Mouse (Mus musculus): ENCODE measurements around the gene Pdzrn3. TPM values are rescaled to one million over a fixed set of nuclear protein-coding genes. Genes with fewer than 3 reads are reported as not detected.
A peak's percentile ranks its signal among the peaks of the same experiment; 100 is the strongest.

Gene Pdzrn3
- polyA plus RNA-seq, 1 experiment from 2014 or later = 18.9 TPM

DNA sequence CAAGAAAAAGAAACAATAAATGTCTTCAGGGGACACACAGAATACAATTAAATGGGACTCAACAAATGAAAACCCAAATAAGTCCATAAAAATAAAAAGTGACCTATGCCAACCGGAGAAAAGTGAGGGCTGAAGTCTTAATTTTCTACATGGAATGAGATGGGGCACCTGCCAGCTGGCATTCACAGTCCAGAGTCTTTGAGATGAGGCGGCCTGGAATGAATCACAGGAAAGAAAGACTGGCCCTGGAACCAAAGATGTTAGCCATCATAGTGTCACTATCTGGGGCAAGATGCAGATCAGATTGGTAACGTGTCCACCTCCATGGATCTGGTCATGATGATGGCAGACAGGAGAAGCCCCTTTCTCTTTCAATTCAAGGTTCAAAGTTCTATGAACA lies 50.5 kb downstream of the Pdzrn3 start:
- no peak for ATAC-seq
- Histone ChIP-seq H3K4me1 (ENCODE audit: control insufficient read depth, insufficient read depth, low read depth, low read length) (no peaks in the 10 kb centered on the region; the same call in 1 of the 2 replicates), H3K4me2 (ENCODE audit: low read length) (no peak overlapping the region), H3K9me3 (ENCODE audit: control insufficient read depth, low read length) (no peaks in the 10 kb centered on the region), H3K9ac (ENCODE audit: low read depth, low read length) (no peak overlapping the region), H3K36me3 (ENCODE audit: control insufficient read depth, insufficient read depth, low read length) (no peaks in the 10 kb centered on the region), H3K4me3 (ENCODE audit: low read length) (no peak overlapping the region), H3K27me3 (replicated peaks; ENCODE audit: control insufficient read depth, insufficient read depth, low read length) (no peaks in the 10 kb centered on the region), H3K27ac (ENCODE audit: low read depth, low read length) (no peak overlapping the region)
- WGBS = 86% methylated on average over 3 of the region's 3 CpGs

DNA sequence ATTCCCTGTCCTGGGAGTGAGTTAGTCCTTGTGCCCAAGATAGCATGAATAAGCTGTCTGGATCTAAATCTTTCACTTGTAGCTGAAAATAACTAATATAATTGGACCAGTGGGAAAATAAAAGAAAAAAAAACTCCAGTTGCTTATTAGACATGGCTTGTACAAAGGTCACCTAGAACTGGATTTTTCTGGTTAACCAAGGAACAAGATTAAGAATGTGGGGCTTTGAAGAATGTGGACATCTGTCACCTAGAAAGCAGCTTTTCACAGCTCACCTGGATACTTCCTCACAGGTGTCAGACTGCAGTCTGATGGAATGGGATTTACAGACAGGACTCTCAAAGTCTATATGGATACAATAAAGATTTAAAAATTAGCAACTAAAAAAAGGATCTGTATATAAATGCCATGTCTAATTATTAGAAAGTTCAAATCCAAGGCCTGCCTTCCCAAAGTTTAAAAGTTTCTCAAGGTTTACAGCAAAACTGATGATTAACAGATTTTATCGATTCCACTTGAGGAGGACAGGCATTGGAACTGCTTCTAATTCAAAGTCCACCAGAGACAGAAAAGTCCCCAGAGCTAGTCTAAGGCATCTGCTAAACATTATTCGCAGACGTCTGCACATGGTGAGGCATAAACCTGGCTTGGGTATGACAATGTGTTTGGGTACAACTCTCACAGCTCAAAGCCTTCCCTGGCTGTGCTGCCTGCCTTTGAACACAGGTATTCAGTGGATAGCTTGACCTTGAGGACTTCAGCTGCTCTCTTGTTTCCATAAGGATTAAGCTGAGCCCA lies 51.7 kb downstream of the Pdzrn3 start:
- Histone ChIP-seq H3K27ac (ENCODE audit: low read depth, low read length) (no peak overlapping the region), H3K4me3 (ENCODE audit: low read length) (no peak overlapping the region), H3K36me3 (ENCODE audit: control insufficient read depth, insufficient read depth, low read length) (no peaks in the 10 kb centered on the region), H3K9me3 (ENCODE audit: control insufficient read depth, low read length) (no peaks in the 10 kb centered on the region), H3K27me3 (replicated peaks; ENCODE audit: control insufficient read depth, insufficient read depth, low read length) (no peaks in the 10 kb centered on the region), H3K4me1 (ENCODE audit: control insufficient read depth, insufficient read depth, low read depth, low read length) (no peaks in the 10 kb centered on the region; the same call in 1 of the 2 replicates), H3K4me2 (ENCODE audit: low read length) (no peak overlapping the region), H3K9ac (ENCODE audit: low read depth, low read length) (no peak overlapping the region)
- WGBS = 84% methylated on average over 3 of the region's 3 CpGs
- no peak for ATAC-seq

DNA sequence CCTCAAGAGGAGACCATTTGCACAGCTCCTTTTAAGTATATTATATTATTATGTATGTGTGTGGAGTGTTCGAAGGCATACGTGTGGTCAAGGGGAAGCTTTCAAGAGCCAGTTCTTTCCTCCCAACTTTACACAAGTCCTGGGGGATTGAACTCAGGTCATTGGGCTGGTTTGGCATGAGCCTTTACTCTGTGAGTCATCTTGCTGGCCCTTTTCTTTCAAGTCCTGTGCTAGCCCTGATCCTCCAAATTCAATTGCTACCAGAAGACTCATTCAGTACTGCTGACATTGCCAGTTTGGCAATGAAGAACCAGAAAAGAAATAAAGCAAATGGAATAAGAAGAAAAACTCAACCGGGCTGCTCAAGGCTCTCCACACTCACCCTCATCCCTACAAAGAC lies 55.1 kb downstream of the Pdzrn3 start:
- no peaks in the 10 kb centered on the region for H3K36me3 ChIP-seq (ENCODE audit: control insufficient read depth, insufficient read depth, low read length)
- no peaks in the 10 kb centered on the region; the same call in 1 of the 2 replicates for H3K4me1 ChIP-seq (ENCODE audit: control insufficient read depth, insufficient read depth, low read depth, low read length)
- no peak overlapping the region for H3K4me3 ChIP-seq (ENCODE audit: low read length)
- no peak overlapping the region for H3K27ac ChIP-seq (ENCODE audit: low read depth, low read length)
- WGBS = 98% methylated on average over 3 of the region's 3 CpGs
- H3K9ac ChIP-seq (ENCODE audit: low read depth, low read length) = no peak overlapping the region
- no peaks in the 10 kb centered on the region for H3K27me3 ChIP-seq (replicated peaks; ENCODE audit: control insufficient read depth, insufficient read depth, low read length)
- ATAC-seq = no peak
- no peaks in the 10 kb centered on the region for H3K9me3 ChIP-seq (ENCODE audit: control insufficient read depth, low read length)
- H3K4me2 ChIP-seq (ENCODE audit: low read length) = no peak overlapping the region

DNA sequence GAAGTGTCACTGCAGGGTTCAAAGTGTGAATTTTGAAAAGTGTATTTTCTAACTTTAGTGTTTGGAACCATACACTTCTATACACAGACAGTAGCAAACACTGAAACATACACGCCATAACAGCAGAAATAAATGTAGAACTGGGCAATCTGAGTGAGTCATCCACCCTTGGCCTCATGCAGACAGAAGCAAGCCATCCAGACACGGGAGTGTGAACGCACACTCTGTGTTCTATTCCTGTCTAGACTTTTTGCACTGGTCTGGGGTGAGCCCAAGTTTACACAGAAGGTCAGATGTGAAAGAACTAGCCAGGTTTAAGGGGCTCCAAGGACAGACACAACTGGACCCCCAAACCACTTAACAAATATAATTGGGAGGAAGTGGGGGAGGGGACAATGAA lies 57.3 kb downstream of the Pdzrn3 start:
- no peak for ATAC-seq
- H3K4me2 ChIP-seq (ENCODE audit: low read length) = no peak overlapping the region
- H3K27ac ChIP-seq (ENCODE audit: low read depth, low read length) = no peak overlapping the region
- H3K4me1 ChIP-seq (ENCODE audit: control insufficient read depth, insufficient read depth, low read depth, low read length) = no peaks in the 10 kb centered on the region; the same call in 1 of the 2 replicates
- no peaks in the 10 kb centered on the region for H3K27me3 ChIP-seq (replicated peaks; ENCODE audit: control insufficient read depth, insufficient read depth, low read length)
- no peaks in the 10 kb centered on the region for H3K9me3 ChIP-seq (ENCODE audit: control insufficient read depth, low read length)
- 93% methylated on average over 3 of the region's 3 CpGs for WGBS
- H3K4me3 ChIP-seq (ENCODE audit: low read length) = no peak overlapping the region
- H3K36me3 ChIP-seq (ENCODE audit: control insufficient read depth, insufficient read depth, low read length) = no peaks in the 10 kb centered on the region
- no peak overlapping the region for H3K9ac ChIP-seq (ENCODE audit: low read depth, low read length)

DNA sequence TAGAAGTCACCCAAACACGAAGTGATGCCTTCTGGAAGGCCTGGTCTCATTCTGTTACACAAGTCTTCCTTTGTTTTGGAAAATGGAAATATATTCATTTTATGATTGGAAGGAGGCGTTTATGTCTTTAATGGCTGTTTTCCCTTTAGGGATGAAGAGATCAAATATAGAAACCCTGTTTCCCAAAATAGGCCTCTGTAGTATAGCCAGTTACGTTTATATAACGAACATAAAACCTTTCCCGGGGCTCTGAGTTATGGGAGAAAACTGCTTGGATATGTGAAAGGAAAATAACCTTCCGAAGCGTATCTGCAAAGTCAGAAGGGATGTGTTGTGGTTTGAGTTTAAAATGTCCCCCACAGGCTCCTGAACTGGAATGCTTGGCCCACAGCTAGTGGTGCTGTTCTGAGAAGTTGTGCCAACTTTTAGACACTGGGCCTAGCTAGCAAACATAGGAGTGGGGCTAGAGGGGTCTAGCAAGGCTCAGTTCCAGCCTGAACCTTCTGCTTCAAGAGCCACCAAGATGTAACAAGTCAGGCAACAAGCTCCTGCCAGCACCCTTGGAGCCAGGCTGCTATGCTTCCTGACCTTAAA lies 58.2 kb downstream of the Pdzrn3 start:
- Histone ChIP-seq H3K27ac (ENCODE audit: low read depth, low read length) (no peak overlapping the region), H3K4me1 (ENCODE audit: control insufficient read depth, insufficient read depth, low read depth, low read length) (no peaks in the 10 kb centered on the region), H3K9ac (ENCODE audit: low read depth, low read length) (no peak overlapping the region), H3K4me2 (ENCODE audit: low read length) (no peak overlapping the region), H3K27me3 (replicated peaks; ENCODE audit: control insufficient read depth, insufficient read depth, low read length) (no peaks in the 10 kb centered on the region), H3K36me3 (ENCODE audit: control insufficient read depth, insufficient read depth, low read length) (no peaks in the 10 kb centered on the region), H3K9me3 (ENCODE audit: control insufficient read depth, low read length) (no peaks in the 10 kb centered on the region), H3K4me3 (ENCODE audit: low read length) (no peak overlapping the region)
- ATAC-seq = no peak
- 75% methylated on average over 7 of the region's 7 CpGs for WGBS

DNA sequence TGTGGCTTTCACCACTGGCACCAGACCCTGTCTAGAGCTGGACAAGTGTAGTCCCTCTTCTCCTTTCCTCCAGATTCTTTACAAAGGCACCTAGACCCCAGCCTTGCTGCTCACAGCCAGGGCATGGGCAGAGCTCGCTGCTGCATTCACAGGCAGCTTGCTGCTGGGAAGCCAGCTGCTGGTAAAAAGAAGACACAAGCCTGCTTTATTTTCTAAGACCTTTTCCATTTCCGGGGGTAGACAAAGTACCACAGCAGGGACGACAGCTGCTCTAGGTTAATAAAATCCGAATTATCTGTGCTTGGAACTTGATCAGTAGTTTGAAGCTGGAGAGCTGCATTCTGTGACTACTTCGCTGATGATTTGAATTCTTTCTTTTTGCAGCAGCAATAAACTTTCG lies 59.2 kb downstream of the Pdzrn3 start:
- H3K27ac ChIP-seq (ENCODE audit: low read depth, low read length) = no peak overlapping the region
- WGBS = 33% methylated on average over 6 of the region's 6 CpGs
- H3K36me3 ChIP-seq (ENCODE audit: control insufficient read depth, insufficient read depth, low read length) = no peaks in the 10 kb centered on the region

DNA sequence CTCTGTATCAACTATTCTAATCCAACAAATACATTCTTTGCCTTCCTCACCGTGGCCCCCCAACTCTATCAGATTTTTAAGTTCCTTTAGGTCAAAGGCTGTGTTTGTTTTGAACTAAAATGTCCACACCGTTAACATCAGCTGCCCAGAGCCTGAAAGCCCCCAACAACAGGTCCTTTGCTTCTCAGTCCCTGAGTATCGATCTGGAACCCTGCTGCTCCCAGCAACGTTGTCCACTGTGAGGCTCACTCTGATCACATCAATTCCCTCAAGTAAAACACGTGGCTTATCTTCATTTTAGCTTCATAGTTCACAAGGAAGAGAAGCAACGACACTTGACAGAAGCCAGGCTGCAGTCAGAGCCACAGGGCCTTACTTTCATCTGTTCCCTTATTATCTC lies 66.3 kb downstream of the Pdzrn3 start:
- Histone ChIP-seq H3K9me3 (ENCODE audit: control insufficient read depth, low read length) (no peaks in the 10 kb centered on the region), H3K36me3 (ENCODE audit: control insufficient read depth, insufficient read depth, low read length) (no peaks in the 10 kb centered on the region), H3K4me3 (ENCODE audit: low read length) (no peak overlapping the region), H3K4me2 (ENCODE audit: low read length) (no peak overlapping the region), H3K27ac (ENCODE audit: low read depth, low read length) (no peak overlapping the region), H3K9ac (ENCODE audit: low read depth, low read length) (no peak overlapping the region), H3K4me1 (ENCODE audit: control insufficient read depth, insufficient read depth, low read depth, low read length) (peaks cover 4% of the 10 kb centered on the region), H3K27me3 (replicated peaks; ENCODE audit: control insufficient read depth, insufficient read depth, low read length) (no peaks in the 10 kb centered on the region)
- WGBS = 59% methylated on average over 6 of the region's 6 CpGs
- no peak for ATAC-seq

More for the DNA sequence above, 59.2 kb downstream of the Pdzrn3 start:
- no peak overlapping the region for H3K9ac ChIP-seq (ENCODE audit: low read depth, low read length)
- no peak overlapping the region for H3K4me2 ChIP-seq (ENCODE audit: low read length)
- no peak overlapping the region for H3K4me3 ChIP-seq (ENCODE audit: low read length)
- no peaks in the 10 kb centered on the region for H3K4me1 ChIP-seq (ENCODE audit: control insufficient read depth, insufficient read depth, low read depth, low read length)
- no peaks in the 10 kb centered on the region for H3K9me3 ChIP-seq (ENCODE audit: control insufficient read depth, low read length)
- H3K27me3 ChIP-seq (replicated peaks; ENCODE audit: control insufficient read depth, insufficient read depth, low read length) = no peaks in the 10 kb centered on the region
- ATAC-seq = no peak

DNA sequence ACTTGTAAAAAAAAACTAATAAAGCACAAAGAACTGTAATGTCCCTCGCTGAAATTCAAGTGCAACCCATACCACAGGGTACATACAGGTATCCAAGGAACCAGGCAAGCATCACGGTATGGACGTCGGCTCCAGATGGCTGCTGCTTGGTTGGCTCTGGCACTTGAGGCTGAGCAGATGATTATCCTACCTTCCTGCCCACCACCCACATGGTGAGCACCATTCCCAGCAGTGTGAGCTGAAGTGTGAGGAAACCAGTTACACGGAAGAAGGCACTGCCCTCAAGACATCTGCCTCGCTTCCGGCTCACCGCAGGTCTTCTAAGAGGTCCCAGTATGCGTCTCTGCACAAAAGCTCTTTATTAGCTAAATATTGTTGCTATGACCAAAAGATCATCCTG lies 67.2 kb downstream of the Pdzrn3 start:
- Histone ChIP-seq H3K4me1 (ENCODE audit: control insufficient read depth, insufficient read depth, low read depth, low read length) (peaks cover 4% of the 10 kb centered on the region), H3K4me2 (ENCODE audit: low read length) (no peak overlapping the region), H3K36me3 (ENCODE audit: control insufficient read depth, insufficient read depth, low read length) (no peaks in the 10 kb centered on the region), H3K9ac (ENCODE audit: low read depth, low read length) (no peak overlapping the region), H3K4me3 (ENCODE audit: low read length) (no peak overlapping the region), H3K27me3 (replicated peaks; ENCODE audit: control insufficient read depth, insufficient read depth, low read length) (no peaks in the 10 kb centered on the region), H3K27ac (ENCODE audit: low read depth, low read length) (no peak overlapping the region), H3K9me3 (ENCODE audit: control insufficient read depth, low read length) (no peaks in the 10 kb centered on the region)
- WGBS = 62% methylated on average over 9 of the region's 9 CpGs
- ATAC-seq = peak; percentile 43; the same call in 1 of the 2 replicates

DNA sequence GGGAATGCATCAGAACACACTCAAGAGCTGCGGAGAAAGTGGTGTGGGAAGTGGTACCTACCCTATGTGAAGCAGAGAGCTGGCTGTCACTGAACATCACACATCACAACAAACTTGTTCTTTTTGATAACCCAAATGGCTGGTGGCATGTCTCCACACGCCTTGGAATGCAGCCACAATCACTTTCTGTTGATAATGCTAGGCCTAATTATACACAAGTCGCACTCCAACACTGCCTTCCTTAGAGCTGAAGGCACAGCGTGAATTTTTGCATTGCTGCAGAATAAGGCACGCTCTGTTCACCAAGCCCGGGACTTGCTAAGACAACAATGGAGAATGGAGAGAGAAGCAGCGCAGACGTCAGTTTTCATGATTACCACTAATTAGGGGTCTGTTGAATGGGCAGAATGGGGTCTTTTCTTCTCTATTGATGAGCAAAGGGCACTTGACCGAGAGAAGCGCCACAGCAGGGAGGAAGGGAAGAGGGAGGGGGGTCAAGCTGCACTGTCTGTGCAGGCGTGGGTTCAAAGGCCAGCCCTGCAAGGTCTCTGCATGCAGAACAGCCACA lies 69.6 kb downstream of the Pdzrn3 start:
- H3K36me3 ChIP-seq (ENCODE audit: control insufficient read depth, insufficient read depth, low read length) = no peaks in the 10 kb centered on the region
- H3K9me3 ChIP-seq (ENCODE audit: control insufficient read depth, low read length) = no peaks in the 10 kb centered on the region
- no peak overlapping the region for H3K9ac ChIP-seq (ENCODE audit: low read depth, low read length)
- 15% methylated on average over 11 of the region's 11 CpGs for WGBS
- H3K4me3 ChIP-seq (ENCODE audit: low read length) = no peak overlapping the region
- no peaks in the 10 kb centered on the region for H3K27me3 ChIP-seq (replicated peaks; ENCODE audit: control insufficient read depth, insufficient read depth, low read length)
- no peak overlapping the region for H3K4me2 ChIP-seq (ENCODE audit: low read length)
- no peak overlapping the region for H3K27ac ChIP-seq (ENCODE audit: low read depth, low read length)
- ATAC-seq = peak; percentile 86
- H3K4me1 ChIP-seq (ENCODE audit: control insufficient read depth, insufficient read depth, low read depth, low read length) = peaks cover 4% of the 10 kb centered on the region
